Mouse (Mus musculus) liver, embryonic 12.5 days (tissue): Measurements from ENCODE around the gene Tnnt2. TPM values are rescaled to one million over a fixed set of nuclear protein-coding genes. Genes with fewer than 3 reads are reported as not detected.

Experiments used
- ATAC-seq: fragments of 200-750 bp; cut with Nextera tagmentation; 2 replicates; pipeline ENCODE4 v1.8.0; 2017; ENCODE audit warnings: moderate number of reproducible peaks, mild to moderate bottlenecking, moderate library complexity
- H3K27ac ChIP-seq: fragments of 300-500 bp; sonication (generic); 2 replicates; pipeline ENCODE4 v1.5.1; 2016; ENCODE audit warnings: mild to moderate bottlenecking
- H3K27me3 ChIP-seq: fragments of 300-500 bp; sonication (generic); replicated peaks from 2 replicates; pipeline ENCODE4 v1.6.1; 2016; ENCODE audit warnings: mild to moderate bottlenecking, moderate library complexity
- H3K36me3 ChIP-seq: fragments of 300-500 bp; sonication (generic); 2 replicates; pipeline ENCODE4 v1.6.1; 2016; ENCODE audit warnings: mild to moderate bottlenecking, moderate library complexity
- H3K4me1 ChIP-seq: fragments of 300-500 bp; sonication (generic); 2 replicates; pipeline ENCODE4 v1.6.1; 2016
- H3K4me2 ChIP-seq: fragments of 300-500 bp; sonication (generic); 2 replicates; pipeline ENCODE4 v1.6.1; 2016; ENCODE audit warnings: mild to moderate bottlenecking, moderate library complexity
- H3K4me3 ChIP-seq: fragments of 300-500 bp; sonication (generic); 2 replicates; pipeline ENCODE4 v1.5.1; 2016; ENCODE audit warnings: mild to moderate bottlenecking, moderate library complexity
- H3K9ac ChIP-seq: fragments of 300-500 bp; sonication (generic); 2 replicates; pipeline ENCODE4 v1.6.1; 2016; ENCODE audit warnings: mild to moderate bottlenecking, moderate library complexity
- H3K9me3 ChIP-seq: fragments of 300-500 bp; sonication (generic); replicated peaks from 2 replicates; pipeline ENCODE4 v1.6.1; 2016; ENCODE audit warnings: mild to moderate bottlenecking, moderate library complexity
- WGBS: fragments of 180-500 bp; shearing (Covaris S2); methylation state at CpG from one replicate; pipeline ENCODE4 v1.1.7; 2016; ENCODE audit not compliant: insufficient replicate concordance; 5-methylcytosine and 5-hydroxymethylcytosine counted together
- polyA plus RNA-seq: library from polyadenylated mRNA; unstranded; fragments of >200 nt; fragmentation: Nextera tagmentation; extraction: Ambion mirVana; gene quantifications from 2 replicates; pipeline ENCODE4 v1.2.1, GENCODE M21; 2016

The Tnnt2 gene
- polyA plus RNA-seq, 1 experiment from 2014 or later, result 1.5 TPM

GRCm38 (mm10) chr1:135892764-135893163 is 56.6 kb downstream of the Tnnt2 start:
- no peaks in the 10 kb centered on the region for H3K36me3 ChIP-seq
- 60% methylated on average over 6 of the region's 6 CpGs for WGBS
- no peaks in the 10 kb centered on the region for H3K9me3 ChIP-seq
- no peak overlapping the region for H3K27ac ChIP-seq
- no peak overlapping the region for H3K4me2 ChIP-seq
- H3K27me3 ChIP-seq, result peaks cover 88% of the 10 kb centered on the region
- H3K9ac ChIP-seq, result no peak overlapping the region
- no peak for ATAC-seq
- H3K4me1 ChIP-seq, result no peaks in the 10 kb centered on the region; the same call in 1 of the 2 replicates
- no peak overlapping the region for H3K4me3 ChIP-seq

- ATAC-seq, result no peak
- 61% methylated on average over 3 of the region's 3 CpGs for WGBS
- H3K27ac ChIP-seq, result no peak overlapping the region
These were observed 57.2 kb downstream of the Tnnt2 start for GRCm38 (mm10) chr1:135893377-135893776.

GRCm38 (mm10) chr1:135895367-135895766 is 59.2 kb downstream of the Tnnt2 start:
- no peak overlapping the region for H3K9ac ChIP-seq
- H3K27ac ChIP-seq, result no peak overlapping the region
- ATAC-seq, result no peak
- H3K27me3 ChIP-seq, result peaks cover 90% of the 10 kb centered on the region
- no peaks in the 10 kb centered on the region for H3K36me3 ChIP-seq
- no peaks in the 10 kb centered on the region; the same call in 1 of the 2 replicates for H3K4me1 ChIP-seq
- H3K9me3 ChIP-seq, result no peaks in the 10 kb centered on the region
- no peak overlapping the region for H3K4me2 ChIP-seq
- WGBS, result 66% methylated on average over 4 of the region's 4 CpGs
- no peak overlapping the region for H3K4me3 ChIP-seq

More at GRCm38 (mm10) chr1:135893377-135893776, 57.2 kb downstream of the Tnnt2 start:
- Histone ChIP-seq H3K4me1 (no peaks in the 10 kb centered on the region; the same call in 1 of the 2 replicates), H3K4me2 (no peak overlapping the region), H3K9me3 (no peaks in the 10 kb centered on the region), H3K4me3 (no peak overlapping the region), H3K9ac (no peak overlapping the region), H3K27me3 (peaks cover 88% of the 10 kb centered on the region), H3K36me3 (no peaks in the 10 kb centered on the region)

GRCm38 (mm10) chr1:135899295-135899694 is 63.1 kb downstream of the Tnnt2 start:
- 73% methylated on average over 6 of the region's 6 CpGs for WGBS
- H3K9me3 ChIP-seq, result no peaks in the 10 kb centered on the region
- ATAC-seq, result no peak
- no peaks in the 10 kb centered on the region; the same call in 1 of the 2 replicates for H3K4me1 ChIP-seq
- H3K4me2 ChIP-seq, result no peak overlapping the region
- no peak overlapping the region for H3K27ac ChIP-seq
- H3K9ac ChIP-seq, result no peak overlapping the region
- no peak overlapping the region for H3K4me3 ChIP-seq
- peaks cover 88% of the 10 kb centered on the region for H3K27me3 ChIP-seq
- no peaks in the 10 kb centered on the region for H3K36me3 ChIP-seq

- H3K36me3 ChIP-seq, result no peaks in the 10 kb centered on the region
- no peak overlapping the region for H3K4me2 ChIP-seq
- no peaks in the 10 kb centered on the region; the same call in 1 of the 2 replicates for H3K4me1 ChIP-seq
- H3K27ac ChIP-seq, result no peak overlapping the region
- peaks cover 81% of the 10 kb centered on the region for H3K27me3 ChIP-seq
- H3K9ac ChIP-seq, result no peak overlapping the region
- WGBS, result 57% methylated on average over 7 of the region's 7 CpGs
- no peak for ATAC-seq
- H3K4me3 ChIP-seq, result no peak overlapping the region
- H3K9me3 ChIP-seq, result no peaks in the 10 kb centered on the region
These were observed 63.9 kb downstream of the Tnnt2 start for GRCm38 (mm10) chr1:135899991-135900515.

Other genes with a start within 250 kb of the Tnnt2 start
- gene Nav1, start 229.1 kb upstream of the Tnnt2 start, polyA plus RNA-seq, result 3.2 TPM in 2 replicates
- 56.2 and 60.7 TPM in 2 replicates for gene Csrp1, start 116.3 kb upstream of the Tnnt2 start, polyA plus RNA-seq
- 11.4 and 11.9 TPM in 2 replicates for gene Phlda3, start 70.2 kb upstream of the Tnnt2 start, polyA plus RNA-seq
- 10.5 and 12.9 TPM in 2 replicates for gene Tnni1, start 56.9 kb upstream of the Tnnt2 start, polyA plus RNA-seq
- gene Lad1, start 17.8 kb upstream of the Tnnt2 start, polyA plus RNA-seq, result 0.26 and 0.79 TPM in 2 replicates
- not detected in 2 replicates for gene Pkp1, start 82.9 kb downstream of the Tnnt2 start, polyA plus RNA-seq
- not detected in 2 replicates for gene Igfn1, start 170.0 kb downstream of the Tnnt2 start, polyA plus RNA-seq
- gene Tmem9, start 171.8 kb downstream of the Tnnt2 start, polyA plus RNA-seq, result 95.0 and 103 TPM in 2 replicates
- gene Ascl5, start 214.4 kb downstream of the Tnnt2 start, polyA plus RNA-seq, result not detected in 2 replicates
- gene Cacna1s, start 216.4 kb downstream of the Tnnt2 start, polyA plus RNA-seq, result 0.08 and 0.20 TPM in 2 replicates